Mouse (Mus musculus) left cerebral cortex, adult 8-10 months (tissue): ENCODE measurements around the gene Otos. TPM values are rescaled to one million over a fixed set of nuclear protein-coding genes. Genes with fewer than 3 reads are reported as not detected.
A peak's percentile ranks its signal among the peaks of the same experiment; 100 is the strongest.

Experiments
- DNase-seq, 2 experiments: peaks; one replicate each; pipeline ENCODE4 v3.0.0; 2022; ENCODE audit warnings: low spot score in 2 of 2
- total RNA-seq, 4 experiments: library from RNA; stranded (reverse); gene quantifications; 2 replicates each; pipeline ENCODE4 v1.2.4; 2022

Otos gene
- total RNA-seq, 4 experiments from 2014 or later = 0.58 to 0.68 TPM; not detected in 2

DNA sequence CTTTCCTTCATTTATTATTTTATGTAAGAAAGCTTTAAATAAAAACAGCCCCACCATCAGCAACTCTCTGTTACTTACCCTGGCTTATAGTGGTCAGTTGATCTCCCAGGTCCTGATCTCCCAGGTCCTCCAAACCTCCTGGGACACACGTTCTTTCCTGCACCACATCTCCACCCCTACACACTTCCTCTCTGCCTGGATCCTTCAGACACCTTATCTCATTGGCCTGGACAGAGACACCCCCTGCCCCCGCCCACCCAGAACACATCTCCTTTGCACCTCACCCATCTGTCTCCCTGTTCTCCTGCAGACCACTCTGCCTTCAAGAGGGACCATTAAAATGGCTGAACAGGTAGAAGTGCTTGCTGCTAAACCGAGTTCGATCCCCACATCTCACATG, 1.6 kb downstream of the Otos start:
- DNase-seq = no peak

DNA sequence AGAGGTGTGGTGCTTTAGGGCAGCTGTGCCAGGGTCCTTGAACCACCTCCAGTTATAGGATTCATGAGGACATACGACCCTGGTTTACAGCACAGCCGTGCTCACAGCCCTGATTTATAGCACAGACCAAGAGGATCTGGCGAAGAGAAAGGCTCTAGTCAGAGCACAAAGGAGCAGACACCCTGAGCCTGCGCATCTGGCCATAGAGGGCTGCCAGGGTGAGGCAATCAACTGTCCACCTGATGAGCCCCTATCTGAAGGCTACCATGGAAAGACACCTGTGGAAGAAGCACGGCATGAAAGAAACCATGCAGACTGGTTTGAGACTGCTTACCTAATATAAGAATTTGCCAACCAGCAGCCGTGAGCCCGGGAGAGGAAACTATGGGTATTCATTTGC, 2.0 kb downstream of the Otos start:
- no peak for DNase-seq

- DNase-seq = no peak
Observed at GRCm38 (mm10) chr1:92646111-92646510, 2.5 kb downstream of the Otos start.

DNA sequence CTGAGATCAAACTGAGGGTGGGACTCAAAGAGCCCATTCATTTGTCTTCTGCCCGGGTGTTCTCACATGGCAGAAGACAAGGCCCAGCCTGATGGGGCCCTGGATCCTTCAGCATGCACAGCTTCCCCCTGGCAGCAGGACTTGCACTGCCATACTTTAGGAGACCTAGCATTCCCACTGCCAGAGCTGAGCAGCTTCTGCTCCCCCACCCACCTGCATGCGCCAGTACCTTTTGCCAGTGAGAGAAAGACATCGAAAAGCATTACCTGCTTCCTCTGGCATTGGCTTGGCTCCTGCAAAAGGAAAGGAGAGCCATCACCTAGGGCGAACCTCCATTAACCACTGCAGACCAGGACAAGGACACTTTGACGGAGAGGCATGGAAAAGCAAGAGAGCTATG, 3.7 kb downstream of the Otos start:
- DNase-seq = no peak

GRCm38 (mm10) chr1:92643691-92644090, 5.0 kb downstream of the Otos start:
- DNase-seq = no peak

- peak; percentile 82 to 84 for DNase-seq
Observed at GRCm38 (mm10) chr1:92641514-92642272, 6.9 kb downstream of the Otos start, which contains the start of gene Cops9. Gene Cops9 (minus strand): TSS chr1:92641985.

- DNase-seq = no peak
Observed at GRCm38 (mm10) chr1:92640393-92640792, 8.2 kb downstream of the Otos start.

DNA sequence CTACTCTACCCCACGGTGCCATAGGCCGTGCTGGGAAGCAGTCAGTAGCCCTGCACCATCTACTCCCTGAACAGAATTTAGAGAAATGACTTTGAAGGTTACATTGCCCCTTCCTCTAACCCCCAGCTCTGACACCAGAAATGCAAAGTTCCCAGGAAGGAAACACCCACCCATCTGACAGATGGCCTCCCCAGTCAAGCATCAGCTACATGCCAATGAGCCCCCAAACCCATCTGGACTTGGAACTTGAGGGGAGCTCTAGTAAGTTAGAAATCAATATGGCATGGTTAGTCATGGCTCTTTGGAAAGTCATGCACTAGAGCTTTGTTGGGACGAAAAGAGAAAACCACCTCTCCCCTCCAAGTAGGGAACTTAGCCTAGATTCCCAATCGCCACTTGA, 9.9 kb downstream of the Otos start:
- no peak for DNase-seq

DNA sequence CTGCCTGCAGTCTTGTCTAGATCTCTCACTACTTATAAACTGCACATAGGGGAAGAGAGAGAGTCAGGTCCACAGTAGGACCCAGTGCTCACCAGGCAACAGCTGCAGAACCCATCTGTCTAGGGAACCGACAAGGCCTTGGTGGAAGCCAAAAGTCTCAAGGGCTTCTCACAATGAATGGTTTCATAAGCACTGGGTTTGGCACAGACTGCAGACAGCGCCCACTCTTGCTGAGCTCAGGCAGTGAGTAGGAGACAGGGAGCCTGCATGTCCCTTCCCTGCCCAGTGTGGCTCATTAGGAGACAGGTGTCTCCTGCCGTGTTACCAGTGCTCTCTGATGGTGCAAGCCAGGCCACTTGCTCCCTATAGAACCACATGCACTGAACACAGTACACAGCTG, 10.5 kb downstream of the Otos start:
- DNase-seq = peak in 1 of 2 experiments; percentile 81

DNA sequence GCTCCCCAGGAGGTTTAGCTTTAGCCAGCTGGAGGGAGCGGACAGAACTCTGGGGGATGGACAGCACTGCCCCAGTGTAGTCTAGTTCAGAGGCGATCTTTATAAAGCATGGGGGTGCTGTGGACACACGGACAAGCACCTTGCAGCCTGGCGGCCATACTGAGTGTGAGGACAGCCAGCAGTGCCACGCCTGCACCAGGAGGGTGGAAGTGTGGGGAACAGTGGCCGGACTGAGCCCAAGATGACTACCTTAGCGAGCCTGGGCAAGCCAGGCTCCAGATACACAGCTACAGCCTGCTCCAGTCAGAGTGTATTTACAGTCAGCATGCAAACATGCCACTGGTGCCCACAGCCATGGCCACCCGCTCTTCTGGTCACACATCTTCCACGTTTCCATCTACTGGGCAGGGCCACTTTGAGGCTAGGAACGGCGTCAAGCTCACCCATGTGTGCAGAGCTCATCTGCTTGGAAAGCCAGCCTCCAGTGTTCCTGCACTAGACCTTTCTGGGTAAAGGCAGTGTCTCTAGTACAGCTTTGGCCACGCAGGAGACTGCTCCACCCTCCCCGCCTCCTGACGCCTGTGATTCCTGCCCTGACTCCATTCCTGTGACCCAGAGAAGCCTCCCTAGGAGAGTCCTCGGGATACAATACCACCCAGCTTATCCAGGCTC, 11.0 kb downstream of the Otos start:
- DNase-seq = no peak

DNA sequence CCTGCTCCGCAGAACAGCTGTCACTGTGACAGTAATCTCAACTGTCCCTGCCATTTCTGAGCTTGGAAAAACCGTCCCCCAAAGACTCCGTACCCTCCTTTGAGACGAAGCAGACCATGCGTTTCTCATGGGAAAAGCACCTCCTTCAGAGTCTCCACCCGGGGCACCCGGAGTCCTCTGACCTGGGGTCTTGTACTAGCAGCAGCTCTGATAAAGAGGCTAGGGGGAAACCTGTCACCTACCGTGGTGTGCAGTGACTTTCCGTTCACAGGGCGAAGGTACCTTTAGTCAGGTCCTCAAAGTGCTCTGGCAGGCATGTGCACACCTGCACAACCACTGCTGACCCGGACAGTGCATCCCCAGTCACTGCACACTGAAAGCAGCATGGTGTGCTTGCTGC, 12.0 kb downstream of the Otos start:
- DNase-seq = no peak

- DNase-seq = no peak
Observed at GRCm38 (mm10) chr1:92636015-92636414, 12.6 kb downstream of the Otos start.

- peak in 1 of 2 experiments; percentile 5 for DNase-seq
Observed at GRCm38 (mm10) chr1:92634976-92635599, 13.6 kb downstream of the Otos start.

GRCm38 (mm10) chr1:92634569-92634968, 14.1 kb downstream of the Otos start:
- no peak for DNase-seq

DNA sequence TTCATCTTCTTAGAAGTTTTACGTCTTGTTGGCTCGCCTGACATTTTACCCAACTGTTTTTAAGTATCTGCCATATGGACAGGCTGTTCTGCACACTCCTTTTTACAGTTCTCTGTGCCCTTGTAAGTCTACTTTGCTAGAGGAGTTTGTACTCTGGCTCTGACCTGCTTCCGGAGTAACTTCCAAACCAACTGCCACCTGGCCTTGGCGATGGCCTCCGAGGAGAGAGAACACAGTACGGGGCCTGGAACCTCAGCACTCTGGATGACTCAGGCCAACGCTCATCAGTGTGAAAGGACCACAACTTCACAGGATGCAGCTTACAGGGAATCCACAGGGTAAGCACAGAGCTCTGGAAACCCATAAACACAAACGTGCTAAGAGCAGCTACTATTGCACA, 14.9 kb downstream of the Otos start:
- peak in 1 of 2 experiments; percentile 3 for DNase-seq

DNA sequence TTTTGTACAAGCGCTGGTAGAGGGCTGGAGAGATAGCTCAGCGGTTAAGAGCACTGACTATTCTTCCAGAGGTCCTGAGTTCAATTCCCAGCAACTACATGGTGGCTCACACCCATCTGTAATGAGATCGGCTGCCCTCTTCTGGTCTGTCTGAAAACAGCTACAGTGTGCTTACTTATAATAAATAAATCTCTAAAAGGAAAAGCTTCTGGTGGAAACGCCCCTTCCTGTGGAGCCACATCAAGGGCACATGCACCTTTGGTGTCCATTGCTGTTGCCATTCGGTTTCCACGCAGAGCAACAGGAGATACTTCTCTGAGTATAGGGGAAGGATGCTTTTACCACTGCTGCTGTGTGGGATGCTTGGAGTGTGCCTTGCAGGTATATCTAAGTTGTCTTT, 15.7 kb downstream of the Otos start:
- DNase-seq = no peak

DNA sequence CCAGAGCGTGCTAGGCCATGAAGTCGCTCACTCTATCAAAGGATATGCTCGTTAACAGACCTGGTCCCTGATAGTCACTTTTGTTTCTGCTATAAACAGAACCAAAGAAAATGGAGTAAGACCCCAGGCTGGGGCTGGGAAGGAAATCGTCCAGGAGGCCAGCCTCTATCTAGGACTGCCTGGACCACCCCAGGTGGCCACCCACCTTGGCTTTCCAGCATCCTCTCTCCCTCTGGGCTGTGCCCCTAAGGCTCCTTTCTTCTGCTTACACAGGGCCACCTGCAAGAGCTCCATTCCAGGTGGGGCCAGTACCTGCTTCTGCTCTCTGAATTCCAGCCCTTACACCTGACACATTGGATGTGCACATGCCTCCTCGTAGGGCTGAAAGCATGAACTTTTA, 16.4 kb downstream of the Otos start:
- DNase-seq = no peak

GRCm38 (mm10) chr1:92628227-92628626, 20.4 kb downstream of the Otos start:
- DNase-seq = no peak

GRCm38 (mm10) chr1:92618360-92618759, 30.3 kb downstream of the Otos start:
- DNase-seq = no peak

DNA sequence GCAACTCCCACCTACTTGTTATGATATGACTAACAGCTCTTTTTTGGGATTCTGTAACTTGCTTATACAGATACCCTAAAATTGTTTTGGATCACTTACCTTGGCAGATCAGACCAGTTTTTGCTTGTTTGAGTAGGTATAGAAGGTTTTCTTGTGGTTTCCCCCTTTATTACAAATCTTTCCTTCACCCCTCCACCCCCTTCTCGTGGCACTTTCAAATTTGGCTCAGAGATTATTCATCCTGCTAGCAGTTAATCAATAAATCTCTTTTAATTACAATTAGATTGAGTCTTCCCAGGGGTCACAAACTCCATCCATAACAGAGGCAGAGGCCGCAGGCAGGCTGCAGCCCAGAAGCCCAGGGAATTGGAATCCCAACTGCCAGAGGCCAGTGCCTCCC, 31.2 kb downstream of the Otos start, which contains the start of gene Olfr12:
Gene Olfr12, plus strand, starts transcription at position 301 of the 400 bp plus-strand sequence.
- DNase-seq = no peak

DNA sequence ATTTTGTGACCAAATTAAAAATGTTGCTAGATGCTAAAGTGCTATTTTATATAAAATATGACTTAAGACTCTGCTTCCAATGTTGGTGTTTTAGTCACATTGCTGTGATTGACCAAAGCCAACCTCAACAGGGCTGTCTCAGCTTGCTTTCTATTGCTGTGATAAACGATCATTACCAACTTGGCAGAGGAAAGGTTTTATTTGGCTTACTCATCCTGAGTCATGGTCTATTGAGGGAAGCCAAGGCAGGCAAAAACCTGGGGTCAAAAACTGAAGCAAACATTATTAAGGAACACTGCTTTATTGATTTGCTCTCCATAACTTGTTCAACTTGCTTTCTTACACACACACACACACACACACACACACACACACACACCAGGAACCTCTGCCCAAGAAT, 32.6 kb downstream of the Otos start:
- no peak for DNase-seq

- no peak for DNase-seq
Observed at GRCm38 (mm10) chr1:92614516-92614915, 34.1 kb downstream of the Otos start.
